Mouse (Mus musculus) forebrain, postnatal 0 days (tissue): ENCODE measurements around the gene Arhgap42. TPM values are rescaled to one million over a fixed set of nuclear protein-coding genes. Genes with fewer than 3 reads are reported as not detected.
A peak's percentile ranks its signal among the peaks of the same experiment; 100 is the strongest.

ENCODE experiments used
- ATAC-seq: fragments of 200-750 bp; cut with Nextera tagmentation; 2 replicates; pipeline ENCODE4 v1.8.0; 2017; ENCODE audit warnings: mild to moderate bottlenecking, moderate library complexity
- DNase-seq: peaks from one replicate; pipeline ENCODE4 v3.0.0-alpha.2; 2015
- H3K27ac ChIP-seq: fragments of 300-500 bp; sonication (generic); 2 replicates; pipeline ENCODE4 v1.5.1; 2014; ENCODE audit warnings: low read depth, mild to moderate bottlenecking, antibody characterized with exemption, low read length, moderate library complexity, mixed read lengths
- H3K27me3 ChIP-seq: fragments of 300-500 bp; sonication (generic); 2 replicates; pipeline ENCODE4 v1.6.1; 2014; ENCODE audit warnings: mild to moderate bottlenecking, low read length, mixed read lengths; ENCODE audit not compliant: insufficient read depth
- H3K36me3 ChIP-seq: fragments of 300-500 bp; sonication (generic); 2 replicates; pipeline ENCODE4 v1.6.1; 2014; ENCODE audit warnings: mild to moderate bottlenecking, moderate library complexity; ENCODE audit not compliant: insufficient read depth
- H3K4me1 ChIP-seq: fragments of 300-500 bp; sonication (generic); 2 replicates; pipeline ENCODE4 v1.6.1; 2014; ENCODE audit warnings: antibody characterized with exemption; ENCODE audit not compliant: insufficient read depth
- H3K4me2 ChIP-seq: fragments of 300-500 bp; sonication (generic); 2 replicates; pipeline ENCODE4 v1.6.1; 2014; ENCODE audit warnings: low read depth, mild to moderate bottlenecking, moderate library complexity
- H3K4me3 ChIP-seq: fragments of 300-500 bp; sonication (generic); 2 replicates; pipeline ENCODE4 v1.5.1; 2014; ENCODE audit warnings: low read depth, low read length, mixed read lengths
- H3K9ac ChIP-seq: fragments of 300-500 bp; sonication (generic); 2 replicates; pipeline ENCODE4 v1.6.1; 2014; ENCODE audit warnings: mild to moderate bottlenecking
- H3K9me3 ChIP-seq: fragments of 300-500 bp; sonication (generic); 2 replicates; pipeline ENCODE4 v1.6.1; 2016; ENCODE audit warnings: low read length
- CTCF ChIP-seq: sonication (generic); IDR thresholded peaks from 2 replicates; pipeline ENCODE4 v1.5.1; 2016; ENCODE audit warnings: antibody characterized with exemption, control low read depth, low read depth
- WGBS: fragments of 180-500 bp; shearing (Covaris S2); extraction: QIAGEN DNeasy Blood & Tissue Kit; methylation state at CpG from one replicate; pipeline ENCODE4 v1.1.7; 2014; 5-methylcytosine and 5-hydroxymethylcytosine counted together
- polyA plus RNA-seq: library from polyadenylated mRNA; unstranded; fragments of >200 nt; fragmentation: Nextera tagmentation; extraction: Ambion mirVana; gene quantifications from 2 replicates; pipeline ENCODE4 v1.2.1, GENCODE M21; 2015
- total RNA-seq: library from RNA; depleted of rRNA; stranded (reverse); fragments of >200 nt; gene quantifications from 2 replicates; pipeline ENCODE4 v1.2.3, GENCODE M21; 2014

Gene Arhgap42
- total and polyA plus RNA-seq, 2 experiments from 2014 or later = 14.9 to 18.0 TPM

DNA sequence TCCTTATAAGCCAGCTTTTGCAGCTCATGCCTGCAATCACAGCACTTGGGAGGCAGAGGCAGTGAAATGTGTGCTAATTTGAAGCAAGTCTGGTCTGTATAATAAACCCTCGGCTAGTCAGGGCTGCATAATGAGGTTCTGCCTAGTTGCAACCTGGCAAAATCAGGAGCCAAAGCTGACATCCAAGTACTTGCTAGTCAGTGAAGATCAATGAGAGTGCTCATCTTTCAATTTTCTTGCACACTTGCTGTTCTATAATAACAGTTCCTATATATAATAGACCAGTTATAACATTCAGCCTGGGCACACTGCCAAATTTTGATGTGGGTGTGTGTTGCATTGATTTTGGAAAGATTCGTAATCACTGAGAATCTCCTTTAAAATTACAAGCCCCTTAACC is 261.1 kb downstream of the Arhgap42 start:
- DNase-seq = peak; percentile 50
- peak; percentile 74 for ATAC-seq
- H3K4me1 ChIP-seq = no peaks in the 10 kb centered on the region; the same call in 1 of the 2 replicates
- H3K27me3 ChIP-seq = no peaks in the 10 kb centered on the region
- H3K27ac ChIP-seq = no peak overlapping the region
- H3K36me3 ChIP-seq = no peaks in the 10 kb centered on the region
- H3K4me2 ChIP-seq = no peak overlapping the region
- H3K9ac ChIP-seq = no peak overlapping the region
- WGBS = 13% methylated on average over 2 of the region's 2 CpGs
- TF ChIP-seq CTCF = no peak
- H3K9me3 ChIP-seq = no peaks in the 10 kb centered on the region
- no peak overlapping the region for H3K4me3 ChIP-seq

DNA sequence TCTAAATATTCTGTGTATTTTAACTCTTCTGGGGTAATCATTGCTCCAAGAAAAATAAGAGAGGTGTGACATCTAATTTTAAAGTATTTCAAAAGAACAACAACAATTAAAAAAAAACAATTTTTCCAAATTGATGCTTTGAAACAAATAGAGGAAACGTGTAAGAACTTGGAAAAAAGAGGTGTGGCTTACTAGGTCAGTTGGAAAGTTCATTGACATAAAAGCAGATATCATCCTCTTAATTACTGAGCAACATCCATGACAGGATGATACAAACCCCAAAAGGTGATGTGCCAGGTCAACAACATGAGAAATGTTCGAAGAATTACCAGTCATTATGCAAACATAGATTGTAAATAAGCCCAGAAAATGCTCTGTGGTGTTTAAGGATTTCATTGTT is 267.4 kb downstream of the Arhgap42 start, which contains the start of gene Gm16485:
Gene Gm16485, plus strand, starts transcription at position 301 of the 400 bp plus-strand sequence.
- DNase-seq = no peak
- ATAC-seq = no peak
- 72% methylated on average over 2 of the region's 2 CpGs for WGBS
- H3K36me3 ChIP-seq = no peaks in the 10 kb centered on the region
- H3K9me3 ChIP-seq = no peaks in the 10 kb centered on the region
- no peak within 1 kb of the TSS for H3K4me2 ChIP-seq
- no peaks in the 10 kb centered on the region for H3K4me1 ChIP-seq
- TF ChIP-seq CTCF = no peak
- no peak within 1 kb of the TSS for H3K9ac ChIP-seq
- no peak within 1 kb of the TSS for H3K4me3 ChIP-seq
- no peaks in the 10 kb centered on the region for H3K27me3 ChIP-seq
- no peak within 1 kb of the TSS for H3K27ac ChIP-seq

DNA sequence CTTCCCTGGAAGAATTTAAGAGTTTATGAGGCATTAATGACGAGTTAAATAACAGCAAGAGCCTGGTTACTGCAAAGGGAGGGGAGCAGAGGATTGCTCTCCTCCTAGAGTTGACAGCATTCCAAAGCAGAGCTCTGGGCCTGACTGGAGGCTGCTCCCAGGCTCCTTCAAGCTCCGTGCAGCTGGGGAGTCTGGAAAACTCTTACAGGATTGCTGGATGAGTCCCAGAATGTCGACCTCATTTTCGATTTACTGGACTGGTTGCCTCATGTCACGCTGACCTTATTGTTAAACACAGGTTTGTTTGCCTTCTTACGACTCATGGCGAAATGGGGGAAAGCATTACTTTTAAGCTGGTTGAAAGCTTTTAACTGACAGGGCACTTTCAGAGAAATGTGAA is 268.7 kb downstream of the Arhgap42 start:
- WGBS = 36% methylated on average over 7 of the region's 7 CpGs
- no peak for TF ChIP-seq CTCF
- Histone ChIP-seq H3K4me3 (no peak overlapping the region), H3K27me3 (no peaks in the 10 kb centered on the region), H3K9ac (no peak overlapping the region), H3K36me3 (no peaks in the 10 kb centered on the region), H3K4me1 (no peaks in the 10 kb centered on the region), H3K4me2 (no peak overlapping the region), H3K27ac (no peak overlapping the region), H3K9me3 (no peaks in the 10 kb centered on the region)
- no peak for ATAC-seq
- DNase-seq = no peak

DNA sequence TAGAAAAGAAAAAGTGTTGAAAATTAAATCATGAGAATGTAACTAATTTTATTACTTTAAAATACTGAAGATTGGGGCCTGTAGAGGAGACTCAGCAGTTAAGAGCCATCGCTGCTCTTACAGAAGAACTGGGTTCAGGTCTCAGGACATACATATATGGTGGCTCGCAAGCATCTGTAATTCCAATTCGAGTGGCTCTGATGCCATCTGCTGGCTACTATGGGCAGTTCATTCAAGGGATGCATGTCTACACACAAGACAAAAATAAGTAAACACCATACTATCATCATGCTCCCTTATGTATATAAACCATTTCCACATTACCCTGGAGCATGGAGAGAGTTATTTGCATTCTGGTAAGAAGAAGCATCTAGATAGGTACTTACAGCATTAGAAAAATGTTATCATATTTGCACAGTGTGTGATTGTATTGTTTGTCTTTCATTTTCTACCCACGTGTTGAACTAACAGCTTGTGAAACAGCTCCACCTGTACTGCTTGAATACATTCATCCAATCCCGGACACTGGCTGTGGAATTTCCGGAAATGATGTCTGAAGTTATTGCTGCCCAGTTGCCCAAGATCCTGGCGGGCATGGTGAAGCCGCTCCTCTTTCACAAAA is 274.3 kb downstream of the Arhgap42 start:
- peak; percentile 21 for DNase-seq
- WGBS = 75% methylated on average over 8 of the region's 8 CpGs
- no peaks in the 10 kb centered on the region for H3K36me3 ChIP-seq

DNA sequence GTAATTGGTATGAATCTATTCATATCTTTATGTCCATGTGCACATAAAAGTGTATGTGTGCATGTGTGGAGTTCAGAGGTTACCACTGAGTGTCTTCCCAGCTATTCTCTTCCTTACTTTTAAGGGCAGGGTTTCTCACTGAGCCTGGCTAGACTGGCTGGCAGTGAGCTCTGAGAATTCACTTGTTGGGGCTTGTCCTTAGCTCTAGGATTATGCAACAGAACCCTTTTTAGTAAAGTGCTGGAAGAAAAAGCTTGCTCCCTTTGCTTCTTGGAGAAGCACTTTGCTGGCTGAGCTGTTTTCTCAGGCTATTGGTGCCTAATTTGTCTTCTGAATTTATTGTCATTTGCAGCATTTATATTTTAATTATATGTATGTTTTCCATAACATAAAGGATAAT is 285.6 kb downstream of the Arhgap42 start:
- no peak overlapping the region for H3K27ac ChIP-seq
- no peaks in the 10 kb centered on the region for H3K36me3 ChIP-seq
- H3K9ac ChIP-seq = no peak overlapping the region
- DNase-seq (no peak), ATAC-seq (no peak)
- H3K4me1 ChIP-seq = no peaks in the 10 kb centered on the region
- no peak overlapping the region for H3K4me2 ChIP-seq
- no peaks in the 10 kb centered on the region for H3K27me3 ChIP-seq
- H3K9me3 ChIP-seq = no peaks in the 10 kb centered on the region
- no peak overlapping the region for H3K4me3 ChIP-seq
- no peak for TF ChIP-seq CTCF

More for the DNA sequence above, 274.3 kb downstream of the Arhgap42 start:
- Histone ChIP-seq H3K9ac (no peak overlapping the region), H3K27me3 (no peaks in the 10 kb centered on the region), H3K4me3 (no peak overlapping the region), H3K27ac (no peak overlapping the region), H3K9me3 (no peaks in the 10 kb centered on the region), H3K4me1 (no peaks in the 10 kb centered on the region), H3K4me2 (no peak overlapping the region)
- peak; percentile 62 for TF ChIP-seq CTCF
- no peak for ATAC-seq
